Mouse (Mus musculus) hindbrain, embryonic 16.5 days (tissue): ENCODE data around the gene Arhgef10l. TPM values are rescaled to one million over a fixed set of nuclear protein-coding genes. Genes with fewer than 3 reads are reported as not detected.
A peak's percentile ranks its signal among the peaks of the same experiment; 100 is the strongest.

Source experiments
- ATAC-seq: fragments of 200-750 bp; cut with Nextera tagmentation; 2 replicates; pipeline ENCODE4 v1.8.0; 2017; ENCODE audit warnings: moderate TSS enrichment, moderate library complexity
- H3K27ac ChIP-seq: fragments of 300-500 bp; sonication (generic); 2 replicates; pipeline ENCODE4 v1.5.1; 2014; ENCODE audit warnings: low read depth, mild to moderate bottlenecking, control low read depth, low read length, moderate library complexity
- H3K27me3 ChIP-seq: fragments of 300-500 bp; sonication (generic); replicated peaks from 2 replicates; pipeline ENCODE4 v1.6.1; 2014; ENCODE audit warnings: low read length; ENCODE audit not compliant: control insufficient read depth, insufficient read depth
- H3K36me3 ChIP-seq: fragments of 300-500 bp; sonication (generic); 2 replicates; pipeline ENCODE4 v1.6.1; 2014; ENCODE audit warnings: mild to moderate bottlenecking, low read length, moderate library complexity, mixed read lengths; ENCODE audit not compliant: control insufficient read depth, insufficient read depth
- H3K4me1 ChIP-seq: fragments of 300-500 bp; sonication (generic); 2 replicates; pipeline ENCODE4 v1.6.1; 2014; ENCODE audit warnings: low read depth, low read length; ENCODE audit not compliant: control insufficient read depth, insufficient read depth
- H3K4me2 ChIP-seq: fragments of 300-500 bp; sonication (generic); 2 replicates; pipeline ENCODE4 v1.6.1; 2014; ENCODE audit warnings: mild to moderate bottlenecking, low read length, control low read depth, moderate library complexity
- H3K4me3 ChIP-seq: fragments of 300-500 bp; sonication (generic); 2 replicates; pipeline ENCODE4 v1.5.1; 2014; ENCODE audit warnings: mild to moderate bottlenecking, low read length, control low read depth, moderate library complexity
- H3K9ac ChIP-seq: fragments of 300-500 bp; sonication (generic); 2 replicates; pipeline ENCODE4 v1.6.1; 2014; ENCODE audit warnings: low read depth, mild to moderate bottlenecking, control low read depth, low read length, moderate library complexity
- H3K9me3 ChIP-seq: fragments of 300-500 bp; sonication (generic); 2 replicates; pipeline ENCODE4 v1.6.1; 2014; ENCODE audit warnings: mild to moderate bottlenecking, low read length, moderate library complexity; ENCODE audit not compliant: control insufficient read depth
- WGBS: fragments of 180-500 bp; shearing (Covaris S2); extraction: QIAGEN DNeasy Blood & Tissue Kit; methylation state at CpG from one replicate; pipeline ENCODE4 v1.1.7; 2014; 5-methylcytosine and 5-hydroxymethylcytosine counted together
- polyA plus RNA-seq: library from polyadenylated mRNA; unstranded; fragments of >200 nt; fragmentation: Nextera tagmentation; extraction: Ambion mirVana; gene quantifications from 2 replicates; pipeline ENCODE4 v1.2.1, GENCODE M21; 2015

Gene Arhgef10l
- polyA plus RNA-seq, 1 experiment from 2014 or later: 20.7 TPM

GRCm38 (mm10) chr4:140642378-140642777 is 23.4 kb downstream of the Arhgef10l start:
- H3K4me1 ChIP-seq: peaks cover 37% of the 10 kb centered on the region
- ATAC-seq: no peak
- H3K9me3 ChIP-seq: no peaks in the 10 kb centered on the region
- H3K27ac ChIP-seq: no peak overlapping the region
- H3K9ac ChIP-seq: no peak overlapping the region
- H3K4me3 ChIP-seq: no peak overlapping the region
- no peaks in the 10 kb centered on the region for H3K36me3 ChIP-seq
- H3K4me2 ChIP-seq: no peak overlapping the region
- no peaks in the 10 kb centered on the region for H3K27me3 ChIP-seq
- WGBS: 88% methylated on average over 4 of the region's 4 CpGs

GRCm38 (mm10) chr4:140641414-140641918 is 24.3 kb downstream of the Arhgef10l start:
- Histone ChIP-seq H3K4me1 (peaks cover 29% of the 10 kb centered on the region), H3K36me3 (no peaks in the 10 kb centered on the region), H3K4me2 (no peak overlapping the region), H3K27me3 (no peaks in the 10 kb centered on the region), H3K27ac (peak overlapping the region; percentile 14), H3K9me3 (no peaks in the 10 kb centered on the region), H3K4me3 (no peak overlapping the region), H3K9ac (no peak overlapping the region)
- 59% methylated on average over 5 of the region's 5 CpGs for WGBS
- peak; percentile 51 for ATAC-seq

GRCm38 (mm10) chr4:140640668-140641067 is 25.1 kb downstream of the Arhgef10l start:
- Histone ChIP-seq H3K36me3 (no peaks in the 10 kb centered on the region), H3K27ac (0 out of 2 replicates have a peak overlapping the region, but pooled peaks have one; percentile 14), H3K9ac (no peak overlapping the region), H3K4me3 (no peak overlapping the region), H3K4me1 (peaks cover 26% of the 10 kb centered on the region), H3K27me3 (no peaks in the 10 kb centered on the region), H3K9me3 (no peaks in the 10 kb centered on the region), H3K4me2 (no peak overlapping the region)
- WGBS: 88% methylated on average over 9 of the region's 9 CpGs
- no peak for ATAC-seq

- Histone ChIP-seq H3K4me2 (no peak overlapping the region), H3K27me3 (no peaks in the 10 kb centered on the region), H3K4me1 (peaks cover 22% of the 10 kb centered on the region), H3K27ac (no peak overlapping the region), H3K9ac (no peak overlapping the region), H3K9me3 (no peaks in the 10 kb centered on the region), H3K4me3 (no peak overlapping the region), H3K36me3 (no peaks in the 10 kb centered on the region)
- no peak for ATAC-seq
- WGBS: 89% methylated on average over 8 of the region's 8 CpGs
Measured at GRCm38 (mm10) chr4:140640242-140640523, 25.6 kb downstream of the Arhgef10l start.

GRCm38 (mm10) chr4:140639431-140640241 is 26.2 kb downstream of the Arhgef10l start:
- H3K9ac ChIP-seq: no peak overlapping the region
- H3K4me3 ChIP-seq: no peak overlapping the region
- H3K4me2 ChIP-seq: no peak overlapping the region
- no peaks in the 10 kb centered on the region for H3K9me3 ChIP-seq
- ATAC-seq: no peak
- H3K27ac ChIP-seq: no peak overlapping the region
- H3K36me3 ChIP-seq: no peaks in the 10 kb centered on the region
- WGBS: 89% methylated on average over 27 of the region's 28 CpGs
- no peaks in the 10 kb centered on the region for H3K27me3 ChIP-seq
- peaks cover 17% of the 10 kb centered on the region; the same call in 1 of the 2 replicates for H3K4me1 ChIP-seq

GRCm38 (mm10) chr4:140638591-140638990 is 27.2 kb downstream of the Arhgef10l start:
- ATAC-seq: no peak
- Histone ChIP-seq H3K4me3 (no peak overlapping the region), H3K27me3 (no peaks in the 10 kb centered on the region), H3K9ac (no peak overlapping the region), H3K9me3 (no peaks in the 10 kb centered on the region), H3K4me2 (no peak overlapping the region), H3K4me1 (peaks cover 10% of the 10 kb centered on the region; the same call in 1 of the 2 replicates), H3K27ac (no peak overlapping the region), H3K36me3 (no peaks in the 10 kb centered on the region; the same call in 1 of the 2 replicates)
- WGBS: 85% methylated on average over 5 of the region's 5 CpGs

- H3K4me2 ChIP-seq: no peak overlapping the region
- ATAC-seq: no peak
- 69% methylated on average over 8 of the region's 8 CpGs for WGBS
- H3K27me3 ChIP-seq: no peaks in the 10 kb centered on the region
- no peak overlapping the region for H3K4me3 ChIP-seq
- no peaks in the 10 kb centered on the region; the same call in 1 of the 2 replicates for H3K36me3 ChIP-seq
- no peak overlapping the region for H3K9ac ChIP-seq
- H3K4me1 ChIP-seq: peaks cover 9% of the 10 kb centered on the region; the same call in 1 of the 2 replicates
- no peaks in the 10 kb centered on the region for H3K9me3 ChIP-seq
- no peak overlapping the region for H3K27ac ChIP-seq
Measured at GRCm38 (mm10) chr4:140637269-140637668, 28.5 kb downstream of the Arhgef10l start.

GRCm38 (mm10) chr4:140636312-140636996 is 29.4 kb downstream of the Arhgef10l start:
- H3K4me3 ChIP-seq: no peak overlapping the region
- WGBS: 68% methylated on average over 5 of the region's 5 CpGs
- no peak overlapping the region for H3K27ac ChIP-seq
- no peaks in the 10 kb centered on the region for H3K27me3 ChIP-seq
- H3K9me3 ChIP-seq: no peaks in the 10 kb centered on the region
- no peak for ATAC-seq
- peaks cover 8% of the 10 kb centered on the region; the same call in 1 of the 2 replicates for H3K4me1 ChIP-seq
- no peak overlapping the region for H3K4me2 ChIP-seq
- no peaks in the 10 kb centered on the region; the same call in 1 of the 2 replicates for H3K36me3 ChIP-seq
- H3K9ac ChIP-seq: no peak overlapping the region

- Histone ChIP-seq H3K27me3 (no peaks in the 10 kb centered on the region), H3K9me3 (no peaks in the 10 kb centered on the region), H3K4me2 (no peak overlapping the region), H3K4me1 (peaks cover 11% of the 10 kb centered on the region; the same call in 1 of the 2 replicates), H3K4me3 (no peak overlapping the region), H3K9ac (no peak overlapping the region), H3K36me3 (no peaks in the 10 kb centered on the region; the same call in 1 of the 2 replicates), H3K27ac (no peak overlapping the region)
- WGBS: 82% methylated on average over 10 of the region's 10 CpGs
- ATAC-seq: no peak
Measured at GRCm38 (mm10) chr4:140634861-140635388, 30.9 kb downstream of the Arhgef10l start.
